Mouse (Mus musculus): ENCODE measurements around the gene 1110051M20Rik. TPM values are rescaled to one million over a fixed set of nuclear protein-coding genes. Genes with fewer than 3 reads are reported as not detected.

1110051M20Rik gene
- polyA plus RNA-seq, 1 experiment from 2014 or later, result 102 TPM

GRCm38 (mm10) chr2:91370314-91370713, 74.2 kb downstream of the 1110051M20Rik start:
- no peak overlapping the region for H3K27ac ChIP-seq (ENCODE audit: low read depth, low read length)
- H3K36me3 ChIP-seq (ENCODE audit: control insufficient read depth, insufficient read depth, low read length), result no peaks in the 10 kb centered on the region
- DNase-seq (ENCODE audit: low spot score) (no peak), ATAC-seq (replicated peaks; ENCODE audit: low FRiP score) (no peak)
- no peak overlapping the region for H3K4me2 ChIP-seq (ENCODE audit: low read depth, low read length, severe bottlenecking)
- WGBS, result 84% methylated on average over 2 of the region's 2 CpGs
- H3K9me3 ChIP-seq (ENCODE audit: control insufficient read depth, low read length), result no peaks in the 10 kb centered on the region
- H3K9ac ChIP-seq (ENCODE audit: low read length), result no peak overlapping the region
- no peak overlapping the region for H3K4me3 ChIP-seq (ENCODE audit: low read depth, low read length)
- H3K4me1 ChIP-seq (replicated peaks; ENCODE audit: control insufficient read depth, insufficient read depth, low read length), result no peaks in the 10 kb centered on the region
- H3K27me3 ChIP-seq (ENCODE audit: control insufficient read depth, insufficient read depth, low read length), result no peaks in the 10 kb centered on the region

DNA sequence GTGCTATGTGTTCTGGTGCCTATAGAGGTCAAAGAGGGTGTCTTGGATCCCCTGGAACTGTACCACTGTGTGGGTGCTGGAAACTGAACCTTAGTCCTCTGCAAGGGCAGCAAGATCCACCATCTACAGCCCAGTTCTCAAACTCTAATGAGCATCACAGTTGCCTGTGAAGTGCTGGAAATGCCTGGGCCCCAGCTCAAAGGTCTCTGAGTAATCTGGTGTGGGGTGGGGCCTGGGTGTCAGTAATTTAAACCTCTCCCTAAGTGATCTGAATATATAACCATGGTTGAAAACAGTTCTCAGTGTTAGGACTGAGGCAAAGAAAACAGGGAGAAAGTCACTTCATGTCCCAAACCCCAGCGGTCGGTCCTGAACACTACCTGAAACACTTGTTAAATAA, 81.2 kb downstream of the 1110051M20Rik start:
- H3K9ac ChIP-seq (ENCODE audit: low read length), result no peak overlapping the region
- ATAC-seq (replicated peaks; ENCODE audit: low FRiP score) (no peak), DNase-seq (ENCODE audit: low spot score) (no peak)
- no peak overlapping the region for H3K4me3 ChIP-seq (ENCODE audit: low read depth, low read length)
- 87% methylated on average over 2 of the region's 2 CpGs for WGBS
- H3K27me3 ChIP-seq (ENCODE audit: control insufficient read depth, insufficient read depth, low read length), result no peaks in the 10 kb centered on the region
- no peak overlapping the region for H3K27ac ChIP-seq (ENCODE audit: low read depth, low read length)
- no peaks in the 10 kb centered on the region for H3K36me3 ChIP-seq (ENCODE audit: control insufficient read depth, insufficient read depth, low read length)
- H3K4me1 ChIP-seq (replicated peaks; ENCODE audit: control insufficient read depth, insufficient read depth, low read length), result no peaks in the 10 kb centered on the region
- H3K4me2 ChIP-seq (ENCODE audit: low read depth, low read length, severe bottlenecking), result no peak overlapping the region
- no peaks in the 10 kb centered on the region for H3K9me3 ChIP-seq (ENCODE audit: control insufficient read depth, low read length)

GRCm38 (mm10) chr2:91361068-91361528, 83.4 kb downstream of the 1110051M20Rik start:
- no peak overlapping the region for H3K4me3 ChIP-seq (ENCODE audit: low read depth, low read length)
- no peak for ATAC-seq (replicated peaks; ENCODE audit: low FRiP score)
- no peaks in the 10 kb centered on the region for H3K4me1 ChIP-seq (replicated peaks; ENCODE audit: control insufficient read depth, insufficient read depth, low read length)
- no peaks in the 10 kb centered on the region for H3K27me3 ChIP-seq (ENCODE audit: control insufficient read depth, insufficient read depth, low read length)
- no peaks in the 10 kb centered on the region for H3K36me3 ChIP-seq (ENCODE audit: control insufficient read depth, insufficient read depth, low read length)
- H3K9ac ChIP-seq (ENCODE audit: low read length), result no peak overlapping the region
- 30% methylated on average over 4 of the region's 4 CpGs for WGBS
- H3K4me2 ChIP-seq (ENCODE audit: low read depth, low read length, severe bottlenecking), result no peak overlapping the region
- H3K9me3 ChIP-seq (ENCODE audit: control insufficient read depth, low read length), result no peaks in the 10 kb centered on the region
- DNase-seq (ENCODE audit: low spot score), result no peak
- H3K27ac ChIP-seq (ENCODE audit: low read depth, low read length), result no peak overlapping the region

GRCm38 (mm10) chr2:91355767-91356166, 88.7 kb downstream of the 1110051M20Rik start:
- no peaks in the 10 kb centered on the region for H3K4me1 ChIP-seq (replicated peaks; ENCODE audit: control insufficient read depth, insufficient read depth, low read length)
- H3K4me2 ChIP-seq (ENCODE audit: low read depth, low read length, severe bottlenecking), result no peak overlapping the region
- no peaks in the 10 kb centered on the region for H3K9me3 ChIP-seq (ENCODE audit: control insufficient read depth, low read length)
- no peaks in the 10 kb centered on the region for H3K27me3 ChIP-seq (ENCODE audit: control insufficient read depth, insufficient read depth, low read length)
- ATAC-seq (replicated peaks; ENCODE audit: low FRiP score) (no peak), DNase-seq (ENCODE audit: low spot score) (no peak)
- no peak overlapping the region for H3K27ac ChIP-seq (ENCODE audit: low read depth, low read length)
- no peak overlapping the region for H3K4me3 ChIP-seq (ENCODE audit: low read depth, low read length)
- H3K36me3 ChIP-seq (ENCODE audit: control insufficient read depth, insufficient read depth, low read length), result no peaks in the 10 kb centered on the region
- H3K9ac ChIP-seq (ENCODE audit: low read length), result no peak overlapping the region
- WGBS, result 94% methylated on average over 3 of the region's 3 CpGs

DNA sequence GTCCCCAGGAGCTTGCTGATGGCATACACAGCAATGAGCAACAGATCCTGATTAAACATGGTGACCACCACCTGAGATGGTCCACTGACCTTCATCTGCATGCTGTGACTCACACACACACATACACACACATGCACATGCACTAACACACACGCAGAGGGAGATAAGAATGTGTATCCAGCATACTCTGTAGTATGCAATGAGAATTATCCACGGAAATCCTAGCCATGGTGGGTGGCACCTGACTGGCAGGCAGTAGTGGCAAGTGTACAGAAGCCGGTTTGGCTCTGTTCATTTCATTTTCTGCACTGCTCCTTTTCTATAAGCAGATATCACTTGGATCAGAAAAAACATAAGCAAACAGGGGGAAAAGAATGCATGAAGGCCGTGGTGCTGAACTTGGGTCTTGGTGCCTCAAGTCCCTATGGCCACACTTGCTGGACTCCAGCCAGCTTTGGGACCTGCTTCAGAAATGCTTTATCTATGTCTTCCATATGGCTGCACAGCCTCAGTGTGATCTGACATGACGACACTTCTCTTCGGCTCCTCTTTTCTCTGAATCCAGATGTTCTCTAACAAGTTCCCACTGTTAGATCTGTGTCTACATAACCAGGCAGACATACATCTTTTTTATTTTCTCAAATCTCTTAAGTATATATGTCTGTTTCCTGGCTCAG, 89.6 kb downstream of the 1110051M20Rik start:
- Histone ChIP-seq H3K9ac (ENCODE audit: low read length) (no peak overlapping the region), H3K27ac (ENCODE audit: low read depth, low read length) (no peak overlapping the region), H3K9me3 (ENCODE audit: control insufficient read depth, low read length) (no peaks in the 10 kb centered on the region), H3K27me3 (ENCODE audit: control insufficient read depth, insufficient read depth, low read length) (no peaks in the 10 kb centered on the region), H3K4me1 (replicated peaks; ENCODE audit: control insufficient read depth, insufficient read depth, low read length) (peaks cover 1% of the 10 kb centered on the region; the same call in 1 of the 2 replicates), H3K4me2 (ENCODE audit: low read depth, low read length, severe bottlenecking) (no peak overlapping the region), H3K36me3 (ENCODE audit: control insufficient read depth, insufficient read depth, low read length) (no peaks in the 10 kb centered on the region), H3K4me3 (ENCODE audit: low read depth, low read length) (no peak overlapping the region)
- no peak for DNase-seq (ENCODE audit: low spot score)
- no peak for ATAC-seq (replicated peaks; ENCODE audit: low FRiP score)
- 86% methylated on average over 6 of the region's 6 CpGs for WGBS

DNA sequence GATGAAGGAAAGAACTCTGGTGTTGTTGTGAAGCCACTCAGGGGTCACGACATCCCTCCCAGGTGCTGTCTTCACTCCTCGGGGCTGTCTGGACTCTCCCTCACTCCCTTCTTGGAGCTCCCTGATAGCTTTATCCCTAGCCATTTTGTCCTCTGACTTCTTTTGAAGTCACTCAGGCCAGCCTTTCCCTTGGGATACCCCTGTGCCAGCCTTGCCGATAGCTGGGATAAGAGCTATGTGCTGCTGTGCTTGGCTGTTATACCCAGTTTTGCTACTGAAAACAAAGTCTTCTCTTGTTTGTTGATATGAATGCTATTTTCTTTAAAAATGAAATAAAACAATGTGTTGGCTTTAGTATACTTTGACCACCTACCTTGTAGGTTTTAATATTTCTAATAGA, 90.7 kb downstream of the 1110051M20Rik start:
- H3K4me1 ChIP-seq (replicated peaks; ENCODE audit: control insufficient read depth, insufficient read depth, low read length), result peaks cover 4% of the 10 kb centered on the region
- ATAC-seq (replicated peaks; ENCODE audit: low FRiP score) (no peak), DNase-seq (ENCODE audit: low spot score) (no peak)
- 57% methylated on average over 3 of the region's 3 CpGs for WGBS
- no peak overlapping the region for H3K4me2 ChIP-seq (ENCODE audit: low read depth, low read length, severe bottlenecking)
- H3K4me3 ChIP-seq (ENCODE audit: low read depth, low read length), result no peak overlapping the region
- H3K36me3 ChIP-seq (ENCODE audit: control insufficient read depth, insufficient read depth, low read length), result no peaks in the 10 kb centered on the region
- H3K9me3 ChIP-seq (ENCODE audit: control insufficient read depth, low read length), result no peaks in the 10 kb centered on the region
- no peak overlapping the region for H3K27ac ChIP-seq (ENCODE audit: low read depth, low read length)
- no peak overlapping the region for H3K9ac ChIP-seq (ENCODE audit: low read length)
- H3K27me3 ChIP-seq (ENCODE audit: control insufficient read depth, insufficient read depth, low read length), result no peaks in the 10 kb centered on the region

- no peak overlapping the region for H3K4me3 ChIP-seq (ENCODE audit: low read depth, low read length)
- H3K27me3 ChIP-seq (ENCODE audit: control insufficient read depth, insufficient read depth, low read length), result no peaks in the 10 kb centered on the region
These were observed 92.7 kb downstream of the 1110051M20Rik start for GRCm38 (mm10) chr2:91351841-91352240.

GRCm38 (mm10) chr2:91349974-91350457, 94.5 kb downstream of the 1110051M20Rik start:
- no peak for ATAC-seq (replicated peaks; ENCODE audit: low FRiP score)
- Histone ChIP-seq H3K36me3 (ENCODE audit: control insufficient read depth, insufficient read depth, low read length) (no peaks in the 10 kb centered on the region), H3K9me3 (ENCODE audit: control insufficient read depth, low read length) (no peaks in the 10 kb centered on the region), H3K4me3 (ENCODE audit: low read depth, low read length) (no peak overlapping the region), H3K9ac (ENCODE audit: low read length) (no peak overlapping the region), H3K4me1 (replicated peaks; ENCODE audit: control insufficient read depth, insufficient read depth, low read length) (peaks cover 4% of the 10 kb centered on the region), H3K4me2 (ENCODE audit: low read depth, low read length, severe bottlenecking) (no peak overlapping the region), H3K27ac (ENCODE audit: low read depth, low read length) (no peak overlapping the region), H3K27me3 (ENCODE audit: control insufficient read depth, insufficient read depth, low read length) (no peaks in the 10 kb centered on the region)
- no peak for DNase-seq (ENCODE audit: low spot score)
- WGBS, result 45% methylated on average over 6 of the region's 6 CpGs

More at GRCm38 (mm10) chr2:91351841-91352240, 92.7 kb downstream of the 1110051M20Rik start:
- Histone ChIP-seq H3K36me3 (ENCODE audit: control insufficient read depth, insufficient read depth, low read length) (no peaks in the 10 kb centered on the region), H3K9ac (ENCODE audit: low read length) (no peak overlapping the region), H3K9me3 (ENCODE audit: control insufficient read depth, low read length) (no peaks in the 10 kb centered on the region), H3K4me2 (ENCODE audit: low read depth, low read length, severe bottlenecking) (no peak overlapping the region), H3K4me1 (replicated peaks; ENCODE audit: control insufficient read depth, insufficient read depth, low read length) (peaks cover 4% of the 10 kb centered on the region), H3K27ac (ENCODE audit: low read depth, low read length) (no peak overlapping the region)
- ATAC-seq (replicated peaks; ENCODE audit: low FRiP score), result no peak
- no peak for DNase-seq (ENCODE audit: low spot score)

GRCm38 (mm10) chr2:91348936-91349335, 95.6 kb downstream of the 1110051M20Rik start:
- Histone ChIP-seq H3K27me3 (ENCODE audit: control insufficient read depth, insufficient read depth, low read length) (no peaks in the 10 kb centered on the region), H3K27ac (ENCODE audit: low read depth, low read length) (no peak overlapping the region), H3K4me2 (ENCODE audit: low read depth, low read length, severe bottlenecking) (no peak overlapping the region), H3K4me1 (replicated peaks; ENCODE audit: control insufficient read depth, insufficient read depth, low read length) (peaks cover 4% of the 10 kb centered on the region), H3K4me3 (ENCODE audit: low read depth, low read length) (no peak overlapping the region), H3K9ac (ENCODE audit: low read length) (no peak overlapping the region), H3K9me3 (ENCODE audit: control insufficient read depth, low read length) (no peaks in the 10 kb centered on the region), H3K36me3 (ENCODE audit: control insufficient read depth, insufficient read depth, low read length) (no peaks in the 10 kb centered on the region)
- WGBS, result 62% methylated on average over 4 of the region's 4 CpGs
- ATAC-seq (replicated peaks; ENCODE audit: low FRiP score) (no peak), DNase-seq (ENCODE audit: low spot score) (no peak)
